Mouse (Mus musculus): ENCODE measurements at regions not wholly inside any gene's neighbourhood (a gene's known extent, or its start where the extent isn't known, plus 50 kb on each side); places are given as distances from the start of the nearest gene placed in this dataset.

- H3K9ac ChIP-seq (ENCODE audit: low read length) = no peak overlapping the region
- H3K4me3 ChIP-seq (replicated peaks; ENCODE audit: low read length) = no peak overlapping the region
- H3K4me2 ChIP-seq (ENCODE audit: low read depth, low read length) = no peak overlapping the region
- no peaks in the 10 kb centered on the region for H3K4me1 ChIP-seq (ENCODE audit: control insufficient read depth, insufficient read depth, low read length)
- no peak for ATAC-seq (ENCODE audit: insufficient read depth, low FRiP score)
- H3K9me3 ChIP-seq (replicated peaks; ENCODE audit: control insufficient read depth, low read length) = no peaks in the 10 kb centered on the region
- H3K36me3 ChIP-seq (ENCODE audit: control insufficient read depth, insufficient read depth, low read length) = no peaks in the 10 kb centered on the region
- WGBS = 83% methylated on average over 6 of the region's 6 CpGs
- no peaks in the 10 kb centered on the region for H3K27me3 ChIP-seq (ENCODE audit: control insufficient read depth, insufficient read depth, low read length)
- no peak overlapping the region for H3K27ac ChIP-seq (ENCODE audit: low read length)
Measured at GRCm38 (mm10) chr4:8989614-8990013, 750.8 kb upstream of the Car8 start.

GRCm38 (mm10) chr4:8989110-8989509, 750.3 kb upstream of the Car8 start:
- Histone ChIP-seq H3K4me2 (ENCODE audit: low read depth, low read length) (no peak overlapping the region), H3K4me1 (ENCODE audit: control insufficient read depth, insufficient read depth, low read length) (no peaks in the 10 kb centered on the region), H3K27ac (ENCODE audit: low read length) (no peak overlapping the region), H3K9me3 (replicated peaks; ENCODE audit: control insufficient read depth, low read length) (no peaks in the 10 kb centered on the region), H3K27me3 (ENCODE audit: control insufficient read depth, insufficient read depth, low read length) (no peaks in the 10 kb centered on the region), H3K4me3 (replicated peaks; ENCODE audit: low read length) (no peak overlapping the region), H3K36me3 (ENCODE audit: control insufficient read depth, insufficient read depth, low read length) (no peaks in the 10 kb centered on the region), H3K9ac (ENCODE audit: low read length) (no peak overlapping the region)
- no peak for ATAC-seq (ENCODE audit: insufficient read depth, low FRiP score)
- 89% methylated on average over 4 of the region's 4 CpGs for WGBS

- Histone ChIP-seq H3K9me3 (replicated peaks; ENCODE audit: control insufficient read depth, low read length) (no peaks in the 10 kb centered on the region), H3K27me3 (ENCODE audit: control insufficient read depth, insufficient read depth, low read length) (no peaks in the 10 kb centered on the region), H3K4me3 (replicated peaks; ENCODE audit: low read length) (no peak overlapping the region), H3K9ac (ENCODE audit: low read length) (no peak overlapping the region), H3K4me1 (ENCODE audit: control insufficient read depth, insufficient read depth, low read length) (peaks cover 5% of the 10 kb centered on the region; the same call in 1 of the 2 replicates), H3K36me3 (ENCODE audit: control insufficient read depth, insufficient read depth, low read length) (no peaks in the 10 kb centered on the region), H3K27ac (ENCODE audit: low read length) (no peak overlapping the region), H3K4me2 (ENCODE audit: low read depth, low read length) (no peak overlapping the region)
- ATAC-seq (ENCODE audit: insufficient read depth, low FRiP score) = no peak
- 48% methylated on average over 8 of the region's 8 CpGs for WGBS
Measured at GRCm38 (mm10) chr4:8988345-8988733, 749.5 kb upstream of the Car8 start.

GRCm38 (mm10) chr4:8987544-8988344, 748.9 kb upstream of the Car8 start:
- Histone ChIP-seq H3K27ac (ENCODE audit: low read length) (no peak overlapping the region), H3K4me1 (ENCODE audit: control insufficient read depth, insufficient read depth, low read length) (peaks cover 5% of the 10 kb centered on the region; the same call in 1 of the 2 replicates), H3K9me3 (replicated peaks; ENCODE audit: control insufficient read depth, low read length) (no peaks in the 10 kb centered on the region), H3K36me3 (ENCODE audit: control insufficient read depth, insufficient read depth, low read length) (no peaks in the 10 kb centered on the region), H3K4me2 (ENCODE audit: low read depth, low read length) (no peak overlapping the region), H3K9ac (ENCODE audit: low read length) (no peak overlapping the region), H3K27me3 (ENCODE audit: control insufficient read depth, insufficient read depth, low read length) (no peaks in the 10 kb centered on the region), H3K4me3 (replicated peaks; ENCODE audit: low read length) (no peak overlapping the region)
- ATAC-seq (ENCODE audit: insufficient read depth, low FRiP score) = no peak
- 60% methylated on average over 10 of the region's 10 CpGs for WGBS

- no peak overlapping the region for H3K4me2 ChIP-seq (ENCODE audit: low read depth, low read length)
- no peaks in the 10 kb centered on the region for H3K36me3 ChIP-seq (ENCODE audit: control insufficient read depth, insufficient read depth, low read length)
- H3K27ac ChIP-seq (ENCODE audit: low read length) = no peak overlapping the region
- 44% methylated on average over 13 of the region's 13 CpGs for WGBS
- peaks cover 5% of the 10 kb centered on the region; the same call in 1 of the 2 replicates for H3K4me1 ChIP-seq (ENCODE audit: control insufficient read depth, insufficient read depth, low read length)
- no peaks in the 10 kb centered on the region for H3K27me3 ChIP-seq (ENCODE audit: control insufficient read depth, insufficient read depth, low read length)
- ATAC-seq (ENCODE audit: insufficient read depth, low FRiP score) = 0 out of 2 replicates have a peak, but pooled peaks have one; percentile 26
- no peaks in the 10 kb centered on the region for H3K9me3 ChIP-seq (replicated peaks; ENCODE audit: control insufficient read depth, low read length)
- no peak overlapping the region for H3K4me3 ChIP-seq (replicated peaks; ENCODE audit: low read length)
- H3K9ac ChIP-seq (ENCODE audit: low read length) = no peak overlapping the region
Measured at GRCm38 (mm10) chr4:8986394-8987091, 747.7 kb upstream of the Car8 start.

- no peak overlapping the region for H3K9ac ChIP-seq (ENCODE audit: low read length)
Measured at GRCm38 (mm10) chr4:8984059-8984606, 745.3 kb upstream of the Car8 start.

GRCm38 (mm10) chr4:8978949-8979348, 740.1 kb upstream of the Car8 start:
- no peak for ATAC-seq (ENCODE audit: insufficient read depth, low FRiP score)
- Histone ChIP-seq H3K36me3 (ENCODE audit: control insufficient read depth, insufficient read depth, low read length) (no peaks in the 10 kb centered on the region), H3K9ac (ENCODE audit: low read length) (no peak overlapping the region), H3K4me1 (ENCODE audit: control insufficient read depth, insufficient read depth, low read length) (peaks cover 4% of the 10 kb centered on the region; the same call in 1 of the 2 replicates), H3K27ac (ENCODE audit: low read length) (no peak overlapping the region), H3K4me2 (ENCODE audit: low read depth, low read length) (no peak overlapping the region), H3K27me3 (ENCODE audit: control insufficient read depth, insufficient read depth, low read length) (no peaks in the 10 kb centered on the region), H3K9me3 (replicated peaks; ENCODE audit: control insufficient read depth, low read length) (no peaks in the 10 kb centered on the region), H3K4me3 (replicated peaks; ENCODE audit: low read length) (no peak overlapping the region)
- 77% methylated on average over 8 of the region's 8 CpGs for WGBS

More at GRCm38 (mm10) chr4:8984059-8984606, 745.3 kb upstream of the Car8 start:
- Histone ChIP-seq H3K36me3 (ENCODE audit: control insufficient read depth, insufficient read depth, low read length) (no peaks in the 10 kb centered on the region), H3K27ac (ENCODE audit: low read length) (no peak overlapping the region), H3K9me3 (replicated peaks; ENCODE audit: control insufficient read depth, low read length) (no peaks in the 10 kb centered on the region), H3K4me2 (ENCODE audit: low read depth, low read length) (no peak overlapping the region), H3K27me3 (ENCODE audit: control insufficient read depth, insufficient read depth, low read length) (no peaks in the 10 kb centered on the region), H3K4me1 (ENCODE audit: control insufficient read depth, insufficient read depth, low read length) (peaks cover 5% of the 10 kb centered on the region; the same call in 1 of the 2 replicates), H3K4me3 (replicated peaks; ENCODE audit: low read length) (no peak overlapping the region)
- WGBS = 66% methylated on average over 5 of the region's 5 CpGs
- no peak for ATAC-seq (ENCODE audit: insufficient read depth, low FRiP score)

GRCm38 (mm10) chr4:8969951-8970455, 731.2 kb upstream of the Car8 start:
- Histone ChIP-seq H3K4me1 (ENCODE audit: control insufficient read depth, insufficient read depth, low read length) (no peaks in the 10 kb centered on the region), H3K9me3 (replicated peaks; ENCODE audit: control insufficient read depth, low read length) (0 out of 2 replicates have a peak, but pooled peaks cover 5% of the 10 kb centered on the region), H3K4me2 (ENCODE audit: low read depth, low read length) (no peak overlapping the region), H3K9ac (ENCODE audit: low read length) (no peak overlapping the region), H3K4me3 (replicated peaks; ENCODE audit: low read length) (no peak overlapping the region), H3K27ac (ENCODE audit: low read length) (no peak overlapping the region), H3K27me3 (ENCODE audit: control insufficient read depth, insufficient read depth, low read length) (no peaks in the 10 kb centered on the region), H3K36me3 (ENCODE audit: control insufficient read depth, insufficient read depth, low read length) (no peaks in the 10 kb centered on the region)
- ATAC-seq (ENCODE audit: insufficient read depth, low FRiP score) = no peak
- 82% methylated on average over 5 of the region's 5 CpGs for WGBS

GRCm38 (mm10) chr4:8968741-8969140, 729.9 kb upstream of the Car8 start:
- no peak overlapping the region for H3K4me2 ChIP-seq (ENCODE audit: low read depth, low read length)
- H3K27me3 ChIP-seq (ENCODE audit: control insufficient read depth, insufficient read depth, low read length) = no peaks in the 10 kb centered on the region
- no peak overlapping the region for H3K27ac ChIP-seq (ENCODE audit: low read length)
- ATAC-seq (ENCODE audit: insufficient read depth, low FRiP score) = no peak
- no peaks in the 10 kb centered on the region for H3K4me1 ChIP-seq (ENCODE audit: control insufficient read depth, insufficient read depth, low read length)
- no peak overlapping the region for H3K9ac ChIP-seq (ENCODE audit: low read length)
- 0 out of 2 replicates have a peak, but pooled peaks cover 5% of the 10 kb centered on the region for H3K9me3 ChIP-seq (replicated peaks; ENCODE audit: control insufficient read depth, low read length)
- H3K36me3 ChIP-seq (ENCODE audit: control insufficient read depth, insufficient read depth, low read length) = no peaks in the 10 kb centered on the region
- no peak overlapping the region for H3K4me3 ChIP-seq (replicated peaks; ENCODE audit: low read length)
- 34% methylated on average over 3 of the region's 3 CpGs for WGBS

All from stomach, embryonic 16.5 days (tissue).